Mouse (Mus musculus) kidney, embryonic 14.5 days (tissue): Measurements from ENCODE around the gene Sugp1. TPM values are rescaled to one million over a fixed set of nuclear protein-coding genes. Genes with fewer than 3 reads are reported as not detected.

ENCODE experiments used
- ATAC-seq: fragments of 200-750 bp; cut with Nextera tagmentation; 2 replicates; pipeline ENCODE4 v1.8.0; 2017; ENCODE audit warnings: moderate number of reproducible peaks, mild to moderate bottlenecking, moderate TSS enrichment, moderate library complexity; ENCODE audit not compliant: low FRiP score, low TSS enrichment
- H3K27ac ChIP-seq: fragments of 300-500 bp; sonication (generic); 2 replicates; pipeline ENCODE4 v1.5.1; 2014; ENCODE audit warnings: low read depth, mild to moderate bottlenecking, low read length, moderate library complexity, mixed read lengths
- H3K27me3 ChIP-seq: fragments of 300-500 bp; sonication (generic); 2 replicates; pipeline ENCODE4 v1.6.1; 2014; ENCODE audit warnings: mild to moderate bottlenecking, low read length; ENCODE audit not compliant: control insufficient read depth, insufficient read depth
- H3K36me3 ChIP-seq: fragments of 300-500 bp; sonication (generic); 2 replicates; pipeline ENCODE4 v1.6.1; 2014; ENCODE audit warnings: low read length, mixed read lengths; ENCODE audit not compliant: control insufficient read depth, insufficient read depth
- H3K4me1 ChIP-seq: fragments of 300-500 bp; sonication (generic); 2 replicates; pipeline ENCODE4 v1.6.1; 2014; ENCODE audit warnings: low read length, mixed read lengths; ENCODE audit not compliant: control insufficient read depth, insufficient read depth
- H3K4me2 ChIP-seq: fragments of 300-500 bp; sonication (generic); replicated peaks from 2 replicates; pipeline ENCODE4 v1.6.1; 2014; ENCODE audit warnings: low read depth, mild to moderate bottlenecking, low read length
- H3K4me3 ChIP-seq: fragments of 300-500 bp; sonication (generic); 2 replicates; pipeline ENCODE4 v1.5.1; 2014; ENCODE audit warnings: mild to moderate bottlenecking, low read length
- H3K9ac ChIP-seq: fragments of 300-500 bp; sonication (generic); 2 replicates; pipeline ENCODE4 v1.6.1; 2014; ENCODE audit warnings: low read depth, mild to moderate bottlenecking, low read length, moderate library complexity
- H3K9me3 ChIP-seq: fragments of 300-500 bp; sonication (generic); 2 replicates; pipeline ENCODE4 v1.6.1; 2016; ENCODE audit warnings: low read length; ENCODE audit not compliant: control insufficient read depth
- WGBS: fragments of 180-500 bp; shearing (Covaris S2); extraction: QIAGEN DNeasy Blood & Tissue Kit; methylation state at CpG from one replicate; pipeline ENCODE4 v1.1.7; 2014; 5-methylcytosine and 5-hydroxymethylcytosine counted together
- polyA plus RNA-seq: library from polyadenylated mRNA; unstranded; fragments of >200 nt; fragmentation: Nextera tagmentation; extraction: Ambion mirVana; gene quantifications from 2 replicates; pipeline ENCODE4 v1.2.1, GENCODE M21; 2014

Gene Sugp1
- polyA plus RNA-seq, 1 experiment from 2014 or later, result 38.1 TPM

- Histone ChIP-seq H3K9me3 (no peaks in the 10 kb centered on the region), H3K4me1 (peaks cover 7% of the 10 kb centered on the region; the same call in 1 of the 2 replicates), H3K27me3 (no peaks in the 10 kb centered on the region), H3K9ac (peak overlapping the region; percentile 40; the same call in 1 of the 2 replicates), H3K36me3 (peaks cover 26% of the 10 kb centered on the region), H3K27ac (no peak overlapping the region), H3K4me2 (peak overlapping the region; percentile 45; the same call in 1 of the 2 replicates), H3K4me3 (peak overlapping the region; percentile 22)
- WGBS, result 63% methylated on average over 8 of the region's 8 CpGs
- ATAC-seq, result no peak
Measured at GRCm38 (mm10) chr8:70073120-70073519, 30.5 kb downstream of the Sugp1 start.

GRCm38 (mm10) chr8:70073682-70074081, 31.1 kb downstream of the Sugp1 start:
- H3K4me3 ChIP-seq, result no peak overlapping the region
- H3K9ac ChIP-seq, result no peak overlapping the region
- H3K9me3 ChIP-seq, result no peaks in the 10 kb centered on the region
- no peaks in the 10 kb centered on the region for H3K27me3 ChIP-seq
- H3K4me1 ChIP-seq, result peaks cover 7% of the 10 kb centered on the region; the same call in 1 of the 2 replicates
- peaks cover 26% of the 10 kb centered on the region for H3K36me3 ChIP-seq
- ATAC-seq, result no peak
- no peak overlapping the region for H3K27ac ChIP-seq
- H3K4me2 ChIP-seq, result no peak overlapping the region
- WGBS, result 91% methylated on average over 1 of the region's 1 CpGs

GRCm38 (mm10) chr8:70081976-70082375, 39.4 kb downstream of the Sugp1 start:
- Histone ChIP-seq H3K4me3 (no peak overlapping the region), H3K27ac (no peak overlapping the region), H3K9me3 (no peaks in the 10 kb centered on the region), H3K27me3 (peaks cover 47% of the 10 kb centered on the region), H3K4me1 (peaks cover 10% of the 10 kb centered on the region; the same call in 1 of the 2 replicates), H3K9ac (no peak overlapping the region), H3K4me2 (no peak overlapping the region), H3K36me3 (no peaks in the 10 kb centered on the region)
- ATAC-seq, result no peak
- 88% methylated on average over 2 of the region's 2 CpGs for WGBS

GRCm38 (mm10) chr8:70083285-70083684, 40.7 kb downstream of the Sugp1 start, which contains the start of gene Hapln4:
Gene Hapln4, plus strand, starts transcription at chr8:70083457.
- no peak within 1 kb of the TSS for H3K27ac ChIP-seq
- no peaks in the 10 kb centered on the region for H3K9me3 ChIP-seq
- no peaks in the 10 kb centered on the region for H3K36me3 ChIP-seq
- H3K27me3 ChIP-seq, result peaks cover 60% of the 10 kb centered on the region
- peaks cover 15% of the 10 kb centered on the region; the same call in 1 of the 2 replicates for H3K4me1 ChIP-seq
- H3K4me2 ChIP-seq, result peak within 1 kb of the TSS; percentile 49
- H3K9ac ChIP-seq, result no peak within 1 kb of the TSS
- H3K4me3 ChIP-seq, result peak within 1 kb of the TSS; percentile 34
- WGBS, result under 1% methylated on average over 26 of the region's 26 CpGs
- ATAC-seq, result no peak

- peak overlapping the region; percentile 49 for H3K4me2 ChIP-seq
- no peak overlapping the region for H3K27ac ChIP-seq
- no peaks in the 10 kb centered on the region for H3K36me3 ChIP-seq
- H3K9me3 ChIP-seq, result no peaks in the 10 kb centered on the region
- 2% methylated on average over 71 of the region's 71 CpGs for WGBS
- H3K4me1 ChIP-seq, result peaks cover 15% of the 10 kb centered on the region; the same call in 1 of the 2 replicates
- no peak overlapping the region for H3K9ac ChIP-seq
- H3K27me3 ChIP-seq, result peaks cover 72% of the 10 kb centered on the region
- peak; percentile 11; the same call in 1 of the 2 replicates for ATAC-seq
- peak overlapping the region; percentile 34 for H3K4me3 ChIP-seq
Measured at GRCm38 (mm10) chr8:70084191-70085065, 41.8 kb downstream of the Sugp1 start.

GRCm38 (mm10) chr8:70086151-70086550, 43.5 kb downstream of the Sugp1 start:
- WGBS, result 40% methylated on average over 1 of the region's 1 CpGs
- peaks cover 15% of the 10 kb centered on the region; the same call in 1 of the 2 replicates for H3K4me1 ChIP-seq
- peaks cover 81% of the 10 kb centered on the region for H3K27me3 ChIP-seq
- no peaks in the 10 kb centered on the region for H3K36me3 ChIP-seq
- H3K4me2 ChIP-seq, result no peak overlapping the region
- ATAC-seq, result no peak
- no peak overlapping the region for H3K9ac ChIP-seq
- no peak overlapping the region for H3K4me3 ChIP-seq
- no peak overlapping the region for H3K27ac ChIP-seq
- no peaks in the 10 kb centered on the region for H3K9me3 ChIP-seq

GRCm38 (mm10) chr8:70087237-70087636, 44.6 kb downstream of the Sugp1 start:
- peaks cover 86% of the 10 kb centered on the region for H3K27me3 ChIP-seq
- H3K27ac ChIP-seq, result no peak overlapping the region
- ATAC-seq, result no peak
- H3K4me3 ChIP-seq, result no peak overlapping the region
- H3K36me3 ChIP-seq, result no peaks in the 10 kb centered on the region
- 4% methylated on average over 7 of the region's 7 CpGs for WGBS
- H3K9me3 ChIP-seq, result no peaks in the 10 kb centered on the region
- peaks cover 15% of the 10 kb centered on the region; the same call in 1 of the 2 replicates for H3K4me1 ChIP-seq
- H3K4me2 ChIP-seq, result no peak overlapping the region
- no peak overlapping the region for H3K9ac ChIP-seq

GRCm38 (mm10) chr8:70087836-70088650, 45.4 kb downstream of the Sugp1 start:
- Histone ChIP-seq H3K9me3 (no peaks in the 10 kb centered on the region), H3K9ac (peak overlapping the region; percentile 31; the same call in 1 of the 2 replicates), H3K27ac (no peak overlapping the region), H3K4me2 (peak overlapping the region; percentile 59), H3K36me3 (no peaks in the 10 kb centered on the region), H3K27me3 (peaks cover 78% of the 10 kb centered on the region), H3K4me3 (peak overlapping the region; percentile 38), H3K4me1 (peaks cover 15% of the 10 kb centered on the region; the same call in 1 of the 2 replicates)
- WGBS, result 4% methylated on average over 56 of the region's 56 CpGs
- peak; percentile 60 for ATAC-seq
